ENCODE assay signal across 22 mouse cellular contexts in the genomic region with DNA sequence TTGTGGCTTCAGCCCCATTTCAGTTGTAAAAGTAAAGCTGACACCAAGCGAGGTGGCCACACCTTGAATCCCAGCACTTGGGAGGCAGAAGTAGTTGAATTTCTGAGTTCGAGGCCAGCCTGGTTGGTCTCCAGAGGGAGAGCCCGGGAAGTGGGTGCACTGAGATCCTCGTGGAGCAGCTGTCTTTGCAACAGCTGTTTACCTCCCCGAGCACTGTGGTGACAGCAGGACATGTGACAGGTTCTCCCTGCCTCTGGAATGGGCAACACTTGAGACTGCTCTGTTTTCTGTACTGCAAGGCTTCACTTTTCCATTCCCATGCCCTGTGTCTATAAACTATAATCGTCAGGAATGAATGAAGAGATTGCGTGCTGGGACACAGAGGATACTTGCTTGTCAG. TPM values are rescaled to one million over a fixed set of nuclear protein-coding genes. Genes with fewer than 3 reads are reported as not detected.
A peak's percentile ranks its signal among the peaks of the same experiment; 100 is the strongest.
DNase-seq lines count a peak whose midpoint lies in the region; ATAC-seq and TF ChIP-seq lines count a peak whose summit lies in the region.
"Had no signal": no experiment of that assay in that cellular context is flagged by ENCODE, and none has a peak within 500 bp of the region (broad histone marks: within the 10 kb centered on the region; RNA-seq: fewer than 3 reads in every experiment).

No protein-coding gene starts in this region.

- no peak overlapping the region for H3K9ac ChIP-seq in heart, embryonic 15.5 days
- H3K9ac ChIP-seq in forebrain, embryonic 16.5 days (replicated peaks; ENCODE audit: low read depth, low read length) = no peak overlapping the region
- H3K9ac ChIP-seq: embryonic facial prominence, embryonic 13.5 days; embryonic facial prominence, embryonic 15.5 days; forebrain, embryonic 12.5 days; forebrain, postnatal 0 days had no signal

- H3K36me3 ChIP-seq in heart, embryonic 15.5 days = peaks cover 78% of the 10 kb centered on the region
- peaks cover 5% of the 10 kb centered on the region for H3K36me3 ChIP-seq in testis, adult 2 months (ENCODE audit: control insufficient read depth, insufficient read depth, low read length)
- peaks cover 35% of the 10 kb centered on the region for H3K36me3 ChIP-seq in forebrain, embryonic 16.5 days (ENCODE audit: control insufficient read depth, insufficient read depth)

- no peaks in the 10 kb centered on the region for H3K9me3 ChIP-seq in heart, embryonic 15.5 days (replicated peaks)
- H3K9me3 ChIP-seq in forebrain, embryonic 16.5 days (ENCODE audit: control insufficient read depth, low read length) = no peaks in the 10 kb centered on the region
- H3K9me3 ChIP-seq: embryonic facial prominence, embryonic 13.5 days; embryonic facial prominence, embryonic 15.5 days; forebrain, embryonic 10.5 days; forebrain, embryonic 12.5 days had no signal

- no peak for TF ChIP-seq POLR2A in testis, adult 2 months (IDR thresholded peaks at IDR 0.05; ENCODE audit: control insufficient read depth, low read depth, low read length)

- 71% methylated on average over 7 of the region's 7 CpGs for WGBS in heart, embryonic 15.5 days
- 91% methylated on average over 7 of the region's 7 CpGs for WGBS in forebrain, embryonic 16.5 days

- no peak for TF ChIP-seq CTCF in testis, adult 2 months (IDR thresholded peaks at IDR 0.05; ENCODE audit: control insufficient read depth, insufficient read depth, insufficient replicate concordance, low read depth, low read length)

- H3K27me3 ChIP-seq in heart, embryonic 15.5 days = no peaks in the 10 kb centered on the region
- H3K27me3 ChIP-seq in testis, adult 2 months (ENCODE audit: control insufficient read depth, insufficient read depth, low read length) = no peaks in the 10 kb centered on the region
- H3K27me3 ChIP-seq in forebrain, embryonic 16.5 days (replicated peaks; ENCODE audit: control insufficient read depth, insufficient read depth, low read length) = no peaks in the 10 kb centered on the region
- H3K27me3 ChIP-seq: embryonic facial prominence, embryonic 13.5 days; embryonic facial prominence, embryonic 15.5 days; forebrain, embryonic 12.5 days had no signal

- no peak for ATAC-seq in heart, embryonic 15.5 days (replicated peaks; ENCODE audit: insufficient number of reproducible peaks, insufficient read depth, low FRiP score, low read depth)
- no peak for ATAC-seq in forebrain, embryonic 16.5 days
- ATAC-seq: forebrain, embryonic 14.5 days; forebrain, postnatal 0 days had no signal

- no peak overlapping the region for H3K4me2 ChIP-seq in heart, embryonic 15.5 days
- no peak overlapping the region for H3K4me2 ChIP-seq in forebrain, embryonic 16.5 days (ENCODE audit: low read length)
- H3K4me2 ChIP-seq: embryonic facial prominence, embryonic 13.5 days; embryonic facial prominence, embryonic 15.5 days; forebrain, embryonic 12.5 days had no signal

- H3K27ac ChIP-seq in heart, embryonic 15.5 days = 0 out of 2 replicates have a peak overlapping the region, but pooled peaks have one; percentile 12
- peak overlapping the region; percentile 19 for H3K27ac ChIP-seq in testis, adult 2 months (ENCODE audit: control insufficient read depth, insufficient read depth, low read depth, low read length)
- H3K27ac ChIP-seq in forebrain, embryonic 16.5 days (ENCODE audit: low read length) = no peak overlapping the region
- H3K27ac ChIP-seq: embryonic facial prominence, embryonic 13.5 days; embryonic facial prominence, embryonic 15.5 days; forebrain, embryonic 10.5 days; forebrain, embryonic 12.5 days had no signal

- H3K4me3 ChIP-seq in heart, embryonic 15.5 days = no peak overlapping the region
- H3K4me3 ChIP-seq in testis, adult 2 months (ENCODE audit: control insufficient read depth, low read depth, low read length) = no peak overlapping the region
- no peak overlapping the region for H3K4me3 ChIP-seq in forebrain, embryonic 16.5 days (replicated peaks; ENCODE audit: low read length)
- H3K4me3 ChIP-seq: embryonic facial prominence, embryonic 13.5 days; embryonic facial prominence, embryonic 15.5 days; erythroblast, embryonic 14.5 days; forebrain, embryonic 10.5 days; forebrain, embryonic 12.5 days had no signal

- DNase-seq in heart, adult 11 months = no peak
- DNase-seq in testis, postnatal 10 days (ENCODE audit: low spot score) = no peak
- DNase-seq: adrenal gland, postnatal 10 days; adrenal gland, postnatal 25 days; cerebellum, adult 11 months; cerebellum, adult 18-20 months; cerebellum, adult 8-10 months; cerebellum, adult 9-11 months; cerebellum, postnatal 14 days; cerebellum, postnatal 36 days; embryo, embryonic 11 days; forebrain, postnatal 0 days had no signal

- H3K4me1 ChIP-seq in heart, embryonic 15.5 days (replicated peaks) = peaks cover 5% of the 10 kb centered on the region; the same call in 1 of the 2 replicates
- H3K4me1 ChIP-seq in testis, adult 2 months (ENCODE audit: control insufficient read depth, insufficient read depth, low read length) = peaks cover 8% of the 10 kb centered on the region; the same call in 1 of the 2 replicates
- H3K4me1 ChIP-seq in forebrain, embryonic 16.5 days (replicated peaks; ENCODE audit: control insufficient read depth, insufficient read depth, low read length) = no peaks in the 10 kb centered on the region
- H3K4me1 ChIP-seq: embryonic facial prominence, embryonic 13.5 days; embryonic facial prominence, embryonic 15.5 days; forebrain, embryonic 10.5 days; forebrain, embryonic 12.5 days had no signal

RNA-seq across cellular contexts. Expression of gene Nploc4, which starts 19.7 kb away (rescaled TPM):
- polyA plus RNA-seq in heart, embryonic 15.5 days (2015; fragmentation: Nextera tagmentation; extraction: Ambion mirVana) = 22.5 and 30.3 TPM in 2 replicates
- polyA plus RNA-seq in testis, adult 2 months (2012; rRNA removed) = 75.8 and 79.3 TPM in 2 replicates
- 32.0 and 32.1 TPM in 2 replicates for polyA plus RNA-seq in forebrain, embryonic 16.5 days (2015; fragmentation: Nextera tagmentation; extraction: Ambion mirVana)

RNA-seq across cellular contexts. Expression of gene Tspan10, which starts 24.6 kb away (rescaled TPM):
- polyA plus RNA-seq in heart, embryonic 15.5 days (2015; fragmentation: Nextera tagmentation; extraction: Ambion mirVana) = 0.09 TPM in 1 of 2 replicates, not detected in the other
- 0.47 and 0.51 TPM in 2 replicates for polyA plus RNA-seq in testis, adult 2 months (2012; rRNA removed)
- not detected in 2 replicates for polyA plus RNA-seq in forebrain, embryonic 16.5 days (2015; fragmentation: Nextera tagmentation; extraction: Ambion mirVana)
- polyA plus RNA-seq: adrenal gland, adult 2 months; erythroblast, embryonic 14.5 days; forebrain, embryonic 14.5 days; forebrain, postnatal 0 days had no signal

RNA-seq across cellular contexts. Expression of gene Pde6g, which starts 35.4 kb away (rescaled TPM):
- polyA plus RNA-seq in heart, embryonic 15.5 days (2015; fragmentation: Nextera tagmentation; extraction: Ambion mirVana) = 0.14 and 0.29 TPM in 2 replicates
- polyA plus RNA-seq in testis, adult 2 months (2012; rRNA removed) = 1.5 and 1.9 TPM in 2 replicates
- 0.32 TPM in 1 of 2 replicates, not detected in the other for polyA plus RNA-seq in forebrain, embryonic 16.5 days (2015; fragmentation: Nextera tagmentation; extraction: Ambion mirVana)
- polyA plus RNA-seq: embryonic facial prominence, embryonic 13.5 days; erythroblast, embryonic 14.5 days; forebrain, embryonic 14.5 days had no signal

RNA-seq across cellular contexts. Expression of gene Faap100, which starts 39.3 kb away (rescaled TPM):
- polyA plus RNA-seq in heart, embryonic 15.5 days (2015; fragmentation: Nextera tagmentation; extraction: Ambion mirVana) = 27.0 and 38.0 TPM in 2 replicates
- polyA plus RNA-seq in testis, adult 2 months (2012; rRNA removed) = 57.8 and 67.1 TPM in 2 replicates
- 72.7 and 95.3 TPM in 2 replicates for polyA plus RNA-seq in forebrain, embryonic 16.5 days (2015; fragmentation: Nextera tagmentation; extraction: Ambion mirVana)

RNA-seq across cellular contexts. Expression of gene Oxld1, which starts 40.0 kb away (rescaled TPM):
- 18.1 and 21.4 TPM in 2 replicates for polyA plus RNA-seq in heart, embryonic 15.5 days (2015; fragmentation: Nextera tagmentation; extraction: Ambion mirVana)
- polyA plus RNA-seq in testis, adult 2 months (2012; rRNA removed) = 6.3 and 7.1 TPM in 2 replicates
- polyA plus RNA-seq in forebrain, embryonic 16.5 days (2015; fragmentation: Nextera tagmentation; extraction: Ambion mirVana) = 9.7 and 9.9 TPM in 2 replicates
